Mouse (Mus musculus): Measurements from ENCODE around the gene Tchp. TPM values are rescaled to one million over a fixed set of nuclear protein-coding genes. Genes with fewer than 3 reads are reported as not detected.

Gene Tchp
- 7.0 and 10.0 TPM in 2 replicates for polyA plus RNA-seq (2012; ENCODE audit: insufficient read depth, low replicate concordance)

DNA sequence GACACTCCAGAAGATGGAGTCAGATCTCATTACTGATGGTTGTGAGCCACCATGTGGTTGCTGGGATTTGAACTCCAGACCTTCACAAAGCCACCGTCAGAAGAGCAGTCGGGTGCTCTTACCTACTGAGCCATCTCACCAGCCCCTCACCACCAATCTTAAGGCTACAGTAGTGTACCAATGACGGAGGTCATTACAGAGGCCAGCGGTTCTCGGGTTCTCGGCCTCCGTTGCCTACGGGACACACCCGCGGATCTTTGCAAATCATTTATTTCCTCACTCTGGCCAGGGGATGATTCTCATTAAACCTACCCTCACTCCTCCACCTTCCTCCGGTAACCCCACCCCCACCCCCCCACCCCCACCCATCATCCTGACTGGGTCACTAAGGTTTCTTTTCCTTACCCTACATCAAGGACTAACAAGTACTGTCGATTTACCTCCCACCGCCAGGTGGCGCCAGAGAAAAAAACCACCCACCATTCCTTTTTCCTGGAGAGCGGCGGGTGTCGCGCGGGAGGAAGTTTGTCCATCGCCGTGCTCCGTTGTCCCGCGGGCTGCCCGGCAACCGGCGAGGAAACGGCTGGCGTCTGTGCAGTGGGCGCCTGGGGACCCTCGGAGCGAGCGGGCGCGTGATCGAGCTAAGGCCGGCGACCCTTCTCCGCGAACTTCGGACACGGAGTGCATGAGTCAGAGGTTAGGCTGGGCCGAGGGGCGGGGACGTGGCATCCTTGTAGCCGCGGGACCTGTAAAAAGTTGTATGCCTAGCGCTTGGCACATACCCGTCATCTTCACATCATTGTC, at the start of gene Tchp:
Tchp (plus strand) TSS at position 496 of the 804 bp plus-strand sequence.
- Histone ChIP-seq H3K4me1 (peaks cover 36% of the 10 kb centered on the region), H3K4me3 (replicated peaks) (peak within 1 kb of the TSS; percentile 99), H3K9me3 (no peaks in the 10 kb centered on the region), H3K36me3 (replicated peaks; ENCODE audit: low read length) (peaks cover 33% of the 10 kb centered on the region), H3K27me3 (replicated peaks) (no peaks in the 10 kb centered on the region)
- TF ChIP-seq GATA1 (IDR thresholded peaks at IDR 0.05; ENCODE audit: borderline replicate concordance, low read length) (no peak), FLI1 (IDR thresholded peaks at IDR 0.05; ENCODE audit: low read length) (no peak)

DNA sequence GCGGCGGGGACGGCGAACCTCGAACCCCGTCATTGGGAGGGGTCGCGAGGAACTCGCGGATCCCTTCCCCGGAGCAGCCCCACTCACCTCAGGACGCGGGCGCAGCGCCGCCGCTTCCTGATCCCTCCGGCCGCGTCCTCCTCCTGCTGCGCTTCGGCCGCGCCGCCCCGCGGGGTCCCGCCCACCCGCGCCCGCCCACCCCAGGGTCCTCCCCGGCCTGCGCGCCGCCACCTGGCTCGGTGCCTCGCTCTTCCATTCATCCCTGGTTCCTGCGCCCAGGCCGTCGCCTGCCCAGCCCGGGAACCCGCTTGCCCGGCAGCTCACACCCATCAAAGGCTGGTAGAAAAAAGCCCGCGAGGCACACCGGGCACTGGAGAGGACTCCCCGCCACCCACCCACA, 49.3 kb upstream of the Tchp start, which contains the start of gene Trpv4:
Trpv4 (minus strand) TSS at position 167 of the 400 bp plus-strand sequence.
- Histone ChIP-seq H3K4me1 (peaks cover 49% of the 10 kb centered on the region), H3K9me3 (peaks cover 4% of the 10 kb centered on the region), H3K27me3 (replicated peaks) (peaks cover 75% of the 10 kb centered on the region), H3K36me3 (replicated peaks; ENCODE audit: low read length) (no peaks in the 10 kb centered on the region), H3K4me3 (replicated peaks) (peak within 1 kb of the TSS; percentile 78)
- TF ChIP-seq FLI1 (IDR thresholded peaks at IDR 0.05; ENCODE audit: low read length) (no peak), GATA1 (IDR thresholded peaks at IDR 0.05; ENCODE audit: borderline replicate concordance, low read length) (no peak)

DNA sequence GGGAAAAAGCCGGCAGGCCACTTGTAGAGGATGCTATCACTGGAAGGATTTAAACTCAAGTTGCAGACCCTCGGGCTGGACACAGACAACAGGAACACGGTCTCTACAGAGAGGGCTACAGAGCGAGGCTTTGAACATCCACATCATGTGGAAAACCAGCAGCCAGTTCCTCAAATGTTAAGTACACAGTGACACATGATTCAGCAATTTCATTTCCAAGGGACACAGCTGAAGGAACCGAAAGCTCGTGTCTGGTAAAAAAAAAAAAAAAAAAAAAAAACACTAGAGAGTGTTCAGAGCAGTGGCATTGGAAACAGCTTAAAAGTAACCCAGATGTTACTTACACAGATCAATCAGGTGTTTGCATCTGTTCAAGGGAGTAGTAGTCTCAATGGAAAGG, 46.5 kb upstream of the Tchp start:
- peak overlapping the region; percentile 51 for H3K4me3 ChIP-seq (replicated peaks)
- peaks cover 4% of the 10 kb centered on the region for H3K9me3 ChIP-seq
- no peaks in the 10 kb centered on the region for H3K36me3 ChIP-seq (replicated peaks; ENCODE audit: low read length)
- H3K4me1 ChIP-seq: peaks cover 48% of the 10 kb centered on the region
- TF ChIP-seq FLI1 (IDR thresholded peaks at IDR 0.05; ENCODE audit: low read length) (no peak), GATA1 (IDR thresholded peaks at IDR 0.05; ENCODE audit: borderline replicate concordance, low read length) (no peak)
- peaks cover 57% of the 10 kb centered on the region for H3K27me3 ChIP-seq (replicated peaks)

DNA sequence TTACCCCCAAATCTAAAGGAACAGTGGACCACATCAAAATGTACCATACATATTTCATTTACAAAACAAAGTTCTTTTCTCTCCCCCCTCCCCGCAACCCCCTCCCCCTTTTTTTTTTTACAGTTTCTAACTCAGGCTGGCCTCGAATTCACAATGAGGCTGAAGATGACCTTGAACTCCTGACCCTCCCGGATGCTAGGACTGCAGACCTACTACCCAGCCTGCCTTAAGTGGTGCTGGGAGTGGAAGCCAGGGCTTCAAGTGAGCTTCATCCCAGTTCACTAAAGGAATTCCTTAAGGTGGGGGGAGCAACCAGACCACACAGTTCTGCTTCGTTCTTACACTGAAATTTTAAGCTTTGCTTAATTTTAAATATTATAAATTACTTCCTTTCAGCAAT, 43.4 kb upstream of the Tchp start:
- Histone ChIP-seq H3K27me3 (replicated peaks) (peaks cover 27% of the 10 kb centered on the region), H3K4me3 (replicated peaks) (no peak overlapping the region), H3K4me1 (peaks cover 46% of the 10 kb centered on the region), H3K36me3 (replicated peaks; ENCODE audit: low read length) (peaks cover 3% of the 10 kb centered on the region), H3K9me3 (peaks cover 4% of the 10 kb centered on the region)
- TF ChIP-seq GATA1 (IDR thresholded peaks at IDR 0.05; ENCODE audit: borderline replicate concordance, low read length) (no peak), FLI1 (IDR thresholded peaks at IDR 0.05; ENCODE audit: low read length) (no peak)

DNA sequence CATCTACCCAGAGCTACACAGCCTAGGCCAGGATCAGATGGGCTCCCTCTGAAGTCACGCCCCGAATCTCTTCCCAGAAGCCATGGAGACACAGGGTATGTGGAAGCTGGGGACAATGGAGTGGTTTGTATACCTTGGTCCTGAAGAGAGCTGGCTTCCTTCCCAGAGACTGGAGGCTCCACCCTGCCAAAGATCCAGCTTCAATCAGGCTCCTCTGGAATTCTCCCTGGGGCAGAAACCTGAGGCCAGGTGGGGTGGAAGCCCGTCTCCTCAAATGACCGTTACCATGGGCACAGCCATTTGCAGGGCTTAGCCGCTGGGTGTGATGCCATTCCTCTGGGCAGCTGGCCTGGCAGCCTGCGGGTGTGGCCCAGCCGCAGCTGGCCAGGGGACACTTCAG, 42.8 kb upstream of the Tchp start:
- Histone ChIP-seq H3K36me3 (replicated peaks; ENCODE audit: low read length) (peaks cover 8% of the 10 kb centered on the region), H3K9me3 (peaks cover 4% of the 10 kb centered on the region), H3K4me3 (replicated peaks) (no peak overlapping the region), H3K4me1 (peaks cover 46% of the 10 kb centered on the region), H3K27me3 (replicated peaks) (peaks cover 20% of the 10 kb centered on the region)
- no peak for TF ChIP-seq FLI1 (IDR thresholded peaks at IDR 0.05; ENCODE audit: low read length)

DNA sequence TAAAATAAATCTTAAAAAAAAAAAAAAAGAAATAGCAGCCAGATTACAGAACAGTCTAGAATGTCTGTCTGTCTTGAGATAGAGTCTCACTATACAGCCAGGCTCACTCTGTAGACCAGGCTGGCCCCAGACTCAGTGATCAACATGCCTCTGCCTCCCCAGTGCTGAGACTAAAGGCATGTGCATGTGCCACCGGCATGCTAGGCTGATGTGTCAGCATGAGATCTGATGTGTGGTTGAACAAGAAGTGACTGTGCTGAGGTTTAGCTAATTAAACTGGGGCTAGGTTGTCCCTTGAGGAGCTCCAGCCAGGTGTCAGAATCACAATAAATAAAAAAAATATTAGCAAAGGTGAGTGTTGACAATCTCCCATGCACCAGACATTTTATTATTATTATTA, 40.9 kb upstream of the Tchp start:
- Histone ChIP-seq H3K4me1 (peaks cover 30% of the 10 kb centered on the region), H3K36me3 (replicated peaks; ENCODE audit: low read length) (peaks cover 17% of the 10 kb centered on the region), H3K27me3 (replicated peaks) (peaks cover 9% of the 10 kb centered on the region), H3K9me3 (peaks cover under 1% of the 10 kb centered on the region), H3K4me3 (replicated peaks) (peak overlapping the region; percentile 79)
- no peak for TF ChIP-seq FLI1 (IDR thresholded peaks at IDR 0.05; ENCODE audit: low read length)
- no peak for TF ChIP-seq GATA1 (IDR thresholded peaks at IDR 0.05; ENCODE audit: borderline replicate concordance, low read length)

- Histone ChIP-seq H3K4me3 (replicated peaks) (peak overlapping the region; percentile 92), H3K36me3 (replicated peaks; ENCODE audit: low read length) (peaks cover 17% of the 10 kb centered on the region), H3K9me3 (no peaks in the 10 kb centered on the region), H3K27me3 (replicated peaks) (peaks cover 9% of the 10 kb centered on the region), H3K4me1 (peaks cover 27% of the 10 kb centered on the region)
- no peak for TF ChIP-seq FLI1 (IDR thresholded peaks at IDR 0.05; ENCODE audit: low read length)
- TF ChIP-seq GATA1 (IDR thresholded peaks at IDR 0.05; ENCODE audit: borderline replicate concordance, low read length): no peak
These were observed 40.2 kb upstream of the Tchp start for GRCm38 (mm10) chr5:114667228-114667856.

DNA sequence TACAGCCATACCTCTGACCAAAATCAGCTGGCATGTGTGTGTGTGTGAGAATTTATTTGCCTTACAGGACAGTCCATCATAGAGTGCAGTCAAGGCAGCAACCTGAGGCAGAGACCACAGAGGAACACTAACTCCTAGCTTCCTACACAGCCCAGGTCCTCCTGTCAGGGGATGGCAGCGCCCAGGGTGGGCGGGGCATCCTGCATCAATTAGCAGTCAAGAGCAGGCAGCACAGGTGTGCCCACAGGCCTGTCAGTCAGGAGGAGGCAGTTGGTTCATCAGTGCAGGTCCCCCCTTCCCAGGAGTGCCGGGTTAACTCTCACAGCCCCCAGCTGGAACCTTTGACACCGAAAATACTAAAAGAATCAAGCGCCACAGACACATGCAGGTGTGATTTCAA, 38.5 kb upstream of the Tchp start:
- Histone ChIP-seq H3K27me3 (replicated peaks) (peaks cover 6% of the 10 kb centered on the region), H3K36me3 (replicated peaks; ENCODE audit: low read length) (peaks cover 31% of the 10 kb centered on the region), H3K4me1 (peaks cover 23% of the 10 kb centered on the region), H3K9me3 (no peaks in the 10 kb centered on the region), H3K4me3 (replicated peaks) (no peak overlapping the region)
- TF ChIP-seq GATA1 (IDR thresholded peaks at IDR 0.05; ENCODE audit: borderline replicate concordance, low read length) (no peak), FLI1 (IDR thresholded peaks at IDR 0.05; ENCODE audit: low read length) (no peak)

GRCm38 (mm10) chr5:114673114-114673513, 34.4 kb upstream of the Tchp start:
- Histone ChIP-seq H3K4me3 (replicated peaks) (no peak overlapping the region), H3K36me3 (replicated peaks; ENCODE audit: low read length) (peaks cover 72% of the 10 kb centered on the region), H3K27me3 (replicated peaks) (no peaks in the 10 kb centered on the region), H3K4me1 (peaks cover 5% of the 10 kb centered on the region), H3K9me3 (no peaks in the 10 kb centered on the region)
- no peak for TF ChIP-seq FLI1 (IDR thresholded peaks at IDR 0.05; ENCODE audit: low read length)
- no peak for TF ChIP-seq GATA1 (IDR thresholded peaks at IDR 0.05; ENCODE audit: borderline replicate concordance, low read length)

DNA sequence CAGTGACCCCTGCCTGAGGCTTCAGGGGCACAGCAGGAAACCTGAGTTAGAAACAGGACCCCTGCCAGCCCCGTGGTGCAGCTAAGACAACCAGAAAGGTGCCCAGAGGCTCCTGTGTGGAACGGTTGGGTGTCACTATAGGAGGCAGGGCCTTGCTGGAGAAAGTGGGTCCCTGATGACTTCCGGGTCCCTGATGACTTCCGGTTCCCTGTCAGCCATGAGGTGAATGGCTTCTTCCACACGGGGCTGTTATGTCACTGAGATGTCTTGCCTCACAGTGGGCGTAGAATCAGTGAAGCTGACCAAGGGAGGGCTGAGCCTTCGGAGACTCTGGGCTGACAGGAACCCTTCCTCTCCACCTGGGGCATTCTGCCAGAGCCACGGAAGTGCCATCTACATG, 33.0 kb upstream of the Tchp start:
- no peaks in the 10 kb centered on the region for H3K27me3 ChIP-seq (replicated peaks)
- peaks cover 81% of the 10 kb centered on the region for H3K36me3 ChIP-seq (replicated peaks; ENCODE audit: low read length)
- TF ChIP-seq FLI1 (IDR thresholded peaks at IDR 0.05; ENCODE audit: low read length): no peak
- TF ChIP-seq GATA1 (IDR thresholded peaks at IDR 0.05; ENCODE audit: borderline replicate concordance, low read length): no peak
- peaks cover 6% of the 10 kb centered on the region for H3K4me1 ChIP-seq
- no peak overlapping the region for H3K4me3 ChIP-seq (replicated peaks)
- H3K9me3 ChIP-seq: no peaks in the 10 kb centered on the region

Measured in megakaryocyte, embryonic 14.5 days (primary cell).